Mouse (Mus musculus) cortical plate, adult 2 months (tissue): ENCODE measurements around the gene Ccdc30.

Source experiments
- CTCF ChIP-seq: fragments of 200-500 bp; IDR thresholded peaks from 2 replicates; pipeline ENCODE4 v1.5.1; 2011; ENCODE audit warnings: mild to moderate bottlenecking, control low read depth, low read length; ENCODE audit not compliant: insufficient read depth; ENCODE audit errors: extremely low read depth
- POLR2A ChIP-seq: fragments of 200-500 bp; IDR thresholded peaks from 2 replicates; pipeline ENCODE4 v1.6.1; 2011; ENCODE audit warnings: mild to moderate bottlenecking, low read length, control low read depth; ENCODE audit not compliant: insufficient read depth; ENCODE audit errors: extremely low read depth

- TF ChIP-seq CTCF (no peak), POLR2A (no peak)
Observed at GRCm38 (mm10) chr4:119313756-119314155, 101.6 kb downstream of the Ccdc30 start.
